Mouse (Mus musculus) forebrain, postnatal 0 days (tissue): ENCODE data around the gene Fgf10. TPM values are rescaled to one million over a fixed set of nuclear protein-coding genes. Genes with fewer than 3 reads are reported as not detected.
A peak's percentile ranks its signal among the peaks of the same experiment; 100 is the strongest.

Experiments used
- ATAC-seq: fragments of 200-750 bp; cut with Nextera tagmentation; 2 replicates; pipeline ENCODE4 v1.8.0; 2017; ENCODE audit warnings: mild to moderate bottlenecking, moderate library complexity
- DNase-seq: peaks from one replicate; pipeline ENCODE4 v3.0.0-alpha.2; 2015
- H3K27ac ChIP-seq: fragments of 300-500 bp; sonication (generic); 2 replicates; pipeline ENCODE4 v1.5.1; 2014; ENCODE audit warnings: low read depth, mild to moderate bottlenecking, antibody characterized with exemption, low read length, moderate library complexity, mixed read lengths
- H3K27me3 ChIP-seq: fragments of 300-500 bp; sonication (generic); 2 replicates; pipeline ENCODE4 v1.6.1; 2014; ENCODE audit warnings: mild to moderate bottlenecking, low read length, mixed read lengths; ENCODE audit not compliant: insufficient read depth
- H3K36me3 ChIP-seq: fragments of 300-500 bp; sonication (generic); 2 replicates; pipeline ENCODE4 v1.6.1; 2014; ENCODE audit warnings: mild to moderate bottlenecking, moderate library complexity; ENCODE audit not compliant: insufficient read depth
- H3K4me1 ChIP-seq: fragments of 300-500 bp; sonication (generic); 2 replicates; pipeline ENCODE4 v1.6.1; 2014; ENCODE audit warnings: antibody characterized with exemption; ENCODE audit not compliant: insufficient read depth
- H3K4me2 ChIP-seq: fragments of 300-500 bp; sonication (generic); 2 replicates; pipeline ENCODE4 v1.6.1; 2014; ENCODE audit warnings: low read depth, mild to moderate bottlenecking, moderate library complexity
- H3K4me3 ChIP-seq: fragments of 300-500 bp; sonication (generic); 2 replicates; pipeline ENCODE4 v1.5.1; 2014; ENCODE audit warnings: low read depth, low read length, mixed read lengths
- H3K9ac ChIP-seq: fragments of 300-500 bp; sonication (generic); 2 replicates; pipeline ENCODE4 v1.6.1; 2014; ENCODE audit warnings: mild to moderate bottlenecking
- H3K9me3 ChIP-seq: fragments of 300-500 bp; sonication (generic); 2 replicates; pipeline ENCODE4 v1.6.1; 2016; ENCODE audit warnings: low read length
- CTCF ChIP-seq: sonication (generic); IDR thresholded peaks from 2 replicates; pipeline ENCODE4 v1.5.1; 2016; ENCODE audit warnings: antibody characterized with exemption, control low read depth, low read depth
- WGBS: fragments of 180-500 bp; shearing (Covaris S2); extraction: QIAGEN DNeasy Blood & Tissue Kit; methylation state at CpG from one replicate; pipeline ENCODE4 v1.1.7; 2014; 5-methylcytosine and 5-hydroxymethylcytosine counted together
- polyA plus RNA-seq: library from polyadenylated mRNA; unstranded; fragments of >200 nt; fragmentation: Nextera tagmentation; extraction: Ambion mirVana; gene quantifications from 2 replicates; pipeline ENCODE4 v1.2.1, GENCODE M21; 2015
- total RNA-seq: library from RNA; depleted of rRNA; stranded (reverse); fragments of >200 nt; gene quantifications from 2 replicates; pipeline ENCODE4 v1.2.3, GENCODE M21; 2014

Gene Fgf10
- total and polyA plus RNA-seq, 2 experiments from 2014 or later, result 1.3 to 2.5 TPM

- ATAC-seq (no peak; the same call in 1 of the 2 replicates), DNase-seq (no peak)
- Histone ChIP-seq H3K4me1 (no peaks in the 10 kb centered on the region), H3K36me3 (no peaks in the 10 kb centered on the region), H3K9ac (no peak overlapping the region), H3K4me3 (no peak overlapping the region), H3K27ac (no peak overlapping the region), H3K27me3 (no peaks in the 10 kb centered on the region), H3K4me2 (no peak overlapping the region), H3K9me3 (no peaks in the 10 kb centered on the region)
- 51% methylated on average over 4 of the region's 4 CpGs for WGBS
- no peak for TF ChIP-seq CTCF
These were observed 122.2 kb downstream of the Fgf10 start for GRCm38 (mm10) chr13:118791753-118792152.

GRCm38 (mm10) chr13:118792198-118792597 lies 122.6 kb downstream of the Fgf10 start:
- no peak overlapping the region for H3K27ac ChIP-seq
- no peaks in the 10 kb centered on the region for H3K36me3 ChIP-seq
- H3K4me2 ChIP-seq, result no peak overlapping the region
- no peaks in the 10 kb centered on the region for H3K9me3 ChIP-seq
- H3K27me3 ChIP-seq, result no peaks in the 10 kb centered on the region
- H3K4me1 ChIP-seq, result no peaks in the 10 kb centered on the region
- no peak for ATAC-seq
- 21% methylated on average over 4 of the region's 4 CpGs for WGBS
- no peak overlapping the region for H3K4me3 ChIP-seq
- no peak overlapping the region for H3K9ac ChIP-seq
- no peak for TF ChIP-seq CTCF
- DNase-seq, result no peak

- H3K36me3 ChIP-seq, result no peaks in the 10 kb centered on the region
- no peaks in the 10 kb centered on the region for H3K4me1 ChIP-seq
- no peak for TF ChIP-seq CTCF
- H3K4me2 ChIP-seq, result no peak overlapping the region
- WGBS, result 93% methylated on average over 4 of the region's 4 CpGs
- DNase-seq, result no peak
- no peaks in the 10 kb centered on the region for H3K9me3 ChIP-seq
- no peak overlapping the region for H3K27ac ChIP-seq
- no peak overlapping the region for H3K4me3 ChIP-seq
- no peak overlapping the region for H3K9ac ChIP-seq
- no peaks in the 10 kb centered on the region for H3K27me3 ChIP-seq
- no peak for ATAC-seq
These were observed 130.6 kb downstream of the Fgf10 start for GRCm38 (mm10) chr13:118800176-118800575.

GRCm38 (mm10) chr13:118806662-118807061 lies 137.1 kb downstream of the Fgf10 start:
- H3K36me3 ChIP-seq, result no peaks in the 10 kb centered on the region
- H3K4me1 ChIP-seq, result no peaks in the 10 kb centered on the region
- H3K27me3 ChIP-seq, result no peaks in the 10 kb centered on the region
- peak; percentile 54 for ATAC-seq
- 39% methylated on average over 3 of the region's 3 CpGs for WGBS
- no peak overlapping the region for H3K4me2 ChIP-seq
- peak; percentile 47 for DNase-seq
- H3K4me3 ChIP-seq, result no peak overlapping the region
- no peak overlapping the region for H3K27ac ChIP-seq
- TF ChIP-seq CTCF, result no peak
- H3K9me3 ChIP-seq, result no peaks in the 10 kb centered on the region
- H3K9ac ChIP-seq, result no peak overlapping the region

- Histone ChIP-seq H3K27ac (no peak overlapping the region), H3K27me3 (no peaks in the 10 kb centered on the region), H3K36me3 (no peaks in the 10 kb centered on the region), H3K9ac (no peak overlapping the region), H3K4me1 (no peaks in the 10 kb centered on the region), H3K4me3 (no peak overlapping the region), H3K9me3 (no peaks in the 10 kb centered on the region), H3K4me2 (no peak overlapping the region)
- DNase-seq (no peak), ATAC-seq (no peak)
- WGBS, result 91% methylated on average over 6 of the region's 6 CpGs
- no peak for TF ChIP-seq CTCF
These were observed 150.2 kb downstream of the Fgf10 start for GRCm38 (mm10) chr13:118819785-118820184.

- WGBS, result 66% methylated on average over 2 of the region's 2 CpGs
- Histone ChIP-seq H3K27me3 (no peaks in the 10 kb centered on the region), H3K4me3 (no peak overlapping the region), H3K9ac (no peak overlapping the region), H3K27ac (no peak overlapping the region), H3K36me3 (no peaks in the 10 kb centered on the region), H3K4me1 (no peaks in the 10 kb centered on the region), H3K4me2 (no peak overlapping the region), H3K9me3 (no peaks in the 10 kb centered on the region)
- DNase-seq (no peak), ATAC-seq (peak; percentile 23; the same call in 1 of the 2 replicates)
- TF ChIP-seq CTCF, result no peak
These were observed 153.5 kb downstream of the Fgf10 start for GRCm38 (mm10) chr13:118823113-118823512.

GRCm38 (mm10) chr13:118825102-118825501 lies 155.5 kb downstream of the Fgf10 start:
- no peaks in the 10 kb centered on the region for H3K4me1 ChIP-seq
- 74% methylated on average over 4 of the region's 4 CpGs for WGBS
- no peak overlapping the region for H3K27ac ChIP-seq
- no peaks in the 10 kb centered on the region for H3K27me3 ChIP-seq
- no peak for ATAC-seq
- no peak for DNase-seq
- no peaks in the 10 kb centered on the region for H3K9me3 ChIP-seq
- H3K4me2 ChIP-seq, result no peak overlapping the region
- no peaks in the 10 kb centered on the region for H3K36me3 ChIP-seq
- H3K9ac ChIP-seq, result no peak overlapping the region
- no peak overlapping the region for H3K4me3 ChIP-seq
- no peak for TF ChIP-seq CTCF
